Mouse (Mus musculus) megakaryocyte, embryonic 14.5 days (primary cell): ENCODE data around the gene AI837181. TPM values are rescaled to one million over a fixed set of nuclear protein-coding genes. Genes with fewer than 3 reads are reported as not detected.
"Not testable (repeated sequence)": the region's sequence is repeated elsewhere in the genome, so short reads cannot be mapped to it uniquely, and the experiment has no call there.

Source experiments
- H3K27me3 ChIP-seq: replicated peaks from 2 replicates; pipeline ENCODE3; 2012; ENCODE audit warnings: inconsistent platforms
- H3K36me3 ChIP-seq: replicated peaks from 2 replicates; pipeline ENCODE3; 2012; ENCODE audit warnings: low read length, inconsistent platforms, mixed read lengths
- H3K4me1 ChIP-seq: 2 replicates; pipeline ENCODE4 v1.6.1; 2012; ENCODE audit warnings: inconsistent platforms
- H3K4me3 ChIP-seq: replicated peaks from 2 replicates; pipeline ENCODE3; 2012; ENCODE audit warnings: moderate library complexity, mild to moderate bottlenecking, inconsistent platforms
- H3K9me3 ChIP-seq: 2 replicates; pipeline ENCODE4 v1.6.1; 2012; ENCODE audit warnings: inconsistent platforms
- FLI1 ChIP-seq: IDR thresholded peaks from 2 replicates; pipeline ENCODE4 v1.6.1; 2012; ENCODE audit warnings: low read length, inconsistent platforms, mixed read lengths
- GATA1 ChIP-seq: IDR thresholded peaks from 3 replicates; pipeline ENCODE4 v1.6.1; 2012; ENCODE audit warnings: mixed read lengths, low read length, inconsistent platforms, borderline replicate concordance
- polyA plus RNA-seq: library from polyadenylated mRNA; stranded (reverse); fragments of >175 nt; gene quantifications from 2 replicates; pipeline ENCODE4 v1.2.3, GENCODE M21; 2012; ENCODE audit warnings: low replicate concordance; ENCODE audit not compliant: insufficient read depth

AI837181 gene
- polyA plus RNA-seq, 1 experiment, result 100 TPM

- Histone ChIP-seq H3K4me3 (no peak overlapping the region), H3K36me3 (no peaks in the 10 kb centered on the region), H3K4me1 (peaks cover 32% of the 10 kb centered on the region), H3K27me3 (no peaks in the 10 kb centered on the region), H3K9me3 (no peaks in the 10 kb centered on the region)
- TF ChIP-seq FLI1 (no peak), GATA1 (no peak)
Observed at GRCm38 (mm10) chr19:5394168-5394567, 30.8 kb upstream of the AI837181 start.

- H3K4me3 ChIP-seq, result no peak overlapping the region
- no peaks in the 10 kb centered on the region for H3K36me3 ChIP-seq
- peaks cover 26% of the 10 kb centered on the region for H3K4me1 ChIP-seq
- no peaks in the 10 kb centered on the region for H3K27me3 ChIP-seq
- no peaks in the 10 kb centered on the region for H3K9me3 ChIP-seq
- TF ChIP-seq FLI1, result no peak
- TF ChIP-seq GATA1, result no peak
Observed at GRCm38 (mm10) chr19:5395371-5395770, 29.6 kb upstream of the AI837181 start.

GRCm38 (mm10) chr19:5401073-5401472 is 23.9 kb upstream of the AI837181 start:
- H3K27me3 ChIP-seq, H3K9me3 ChIP-seq, H3K4me3 ChIP-seq, H3K36me3 ChIP-seq: not testable (repeated sequence)
- H3K4me1 ChIP-seq, result peaks cover 15% of the 10 kb centered on the region

GRCm38 (mm10) chr19:5402293-5402692 is 22.7 kb upstream of the AI837181 start, which contains the start of gene Tsga10ip:
Gene Tsga10ip (minus strand): TSS chr19:5402526.
- Histone ChIP-seq H3K4me1 (peaks cover 18% of the 10 kb centered on the region), H3K9me3 (no peaks in the 10 kb centered on the region), H3K27me3 (peaks cover 1% of the 10 kb centered on the region), H3K36me3 (no peaks in the 10 kb centered on the region), H3K4me3 (no peak within 1 kb of the TSS)
- TF ChIP-seq GATA1 (no peak), FLI1 (no peak)

- H3K9me3 ChIP-seq, result no peaks in the 10 kb centered on the region
- no peak for TF ChIP-seq FLI1
- no peak for TF ChIP-seq GATA1
- no peaks in the 10 kb centered on the region for H3K36me3 ChIP-seq
- H3K4me1 ChIP-seq, result peaks cover 25% of the 10 kb centered on the region
- peak overlapping the region; percentile 2 for H3K4me3 ChIP-seq
- peaks cover 1% of the 10 kb centered on the region for H3K27me3 ChIP-seq
Observed at GRCm38 (mm10) chr19:5405924-5406323, 19.0 kb upstream of the AI837181 start.

- not testable (repeated sequence) for H3K27me3 ChIP-seq, H3K36me3 ChIP-seq, H3K9me3 ChIP-seq
- Histone ChIP-seq H3K4me3 (peak overlapping the region; percentile 85), H3K4me1 (peaks cover 26% of the 10 kb centered on the region)
Observed at GRCm38 (mm10) chr19:5406531-5407126, 18.3 kb upstream of the AI837181 start.

- Histone ChIP-seq H3K36me3 (no peaks in the 10 kb centered on the region), H3K9me3 (no peaks in the 10 kb centered on the region)
- TF ChIP-seq FLI1 (no peak), GATA1 (no peak)
Observed at GRCm38 (mm10) chr19:5407133-5407532, 17.8 kb upstream of the AI837181 start.

GRCm38 (mm10) chr19:5408057-5409001 is 16.6 kb upstream of the AI837181 start:
- no peak overlapping the region for H3K4me3 ChIP-seq
- H3K27me3 ChIP-seq, result peaks cover 4% of the 10 kb centered on the region
- no peaks in the 10 kb centered on the region for H3K9me3 ChIP-seq
- no peaks in the 10 kb centered on the region for H3K36me3 ChIP-seq
- no peak for TF ChIP-seq GATA1
- TF ChIP-seq FLI1, result no peak
- peaks cover 31% of the 10 kb centered on the region for H3K4me1 ChIP-seq

More at GRCm38 (mm10) chr19:5407133-5407532, 17.8 kb upstream of the AI837181 start:
- H3K4me1 ChIP-seq, result peaks cover 31% of the 10 kb centered on the region
- peak overlapping the region; percentile 85 for H3K4me3 ChIP-seq
- H3K27me3 ChIP-seq, result peaks cover 4% of the 10 kb centered on the region

GRCm38 (mm10) chr19:5409068-5409467 is 15.9 kb upstream of the AI837181 start:
- peaks cover 4% of the 10 kb centered on the region for H3K27me3 ChIP-seq
- TF ChIP-seq GATA1 (no peak), FLI1 (no peak)
- no peak overlapping the region for H3K4me3 ChIP-seq
- no peaks in the 10 kb centered on the region for H3K9me3 ChIP-seq
- no peaks in the 10 kb centered on the region for H3K36me3 ChIP-seq
- H3K4me1 ChIP-seq, result peaks cover 32% of the 10 kb centered on the region

- Histone ChIP-seq H3K4me1 (peaks cover 39% of the 10 kb centered on the region), H3K9me3 (no peaks in the 10 kb centered on the region), H3K36me3 (no peaks in the 10 kb centered on the region), H3K4me3 (no peak overlapping the region), H3K27me3 (peaks cover 4% of the 10 kb centered on the region)
- TF ChIP-seq FLI1 (no peak), GATA1 (no peak)
Observed at GRCm38 (mm10) chr19:5410641-5411040, 14.3 kb upstream of the AI837181 start.
